Mouse (Mus musculus) CH12.LX (cell line): ENCODE measurements at regions not wholly inside any gene's neighbourhood (a gene's known extent, or its start where the extent isn't known, plus 50 kb on each side); places are given as distances from the start of the nearest gene placed in this dataset.

Experiments
- DNase-seq: peaks from one replicate; pipeline ENCODE4 v3.0.0-alpha.2; 2013; ENCODE audit errors: extremely low read depth
- H3K27ac ChIP-seq: 2 replicates; pipeline ENCODE4 v1.5.1; 2012; ENCODE audit warnings: low read depth, mild to moderate bottlenecking, control low read depth, moderate library complexity; ENCODE audit not compliant: insufficient read depth
- H3K27me3 ChIP-seq: replicated peaks from 2 replicates; pipeline ENCODE3; 2012; ENCODE audit warnings: inconsistent platforms
- H3K36me3 ChIP-seq, 2 experiments: replicated peaks in 1 of 2; 2 replicates each; pipeline versions ENCODE3 to v1.6.1; 2012; ENCODE audit warnings: inconsistent platforms in 1 of 2, low read length in 1 of 2, mild to moderate bottlenecking in 1 of 2, mixed read lengths in 1 of 2, moderate library complexity in 1 of 2; ENCODE audit not compliant: control insufficient read depth in 1 of 2, insufficient read depth in 1 of 2
- H3K4me1 ChIP-seq, 2 experiments: 2 replicates each; pipeline ENCODE4 v1.6.1; 2012; ENCODE audit warnings: inconsistent platforms in 1 of 2, moderate library complexity in 1 of 2; ENCODE audit not compliant: insufficient read depth in 2 of 2, control insufficient read depth in 1 of 2
- H3K4me2 ChIP-seq: 2 replicates; pipeline ENCODE4 v1.6.1; 2012; ENCODE audit warnings: low read depth, mild to moderate bottlenecking, control low read depth; ENCODE audit not compliant: poor library complexity, insufficient read depth, severe bottlenecking
- H3K4me3 ChIP-seq, 3 experiments: fragments of 150-350 bp in 1 of 3; sonication (generic) in 1 of 3; replicated peaks in 1 of 3; 2 replicates each; pipeline versions ENCODE3 to v1.5.1; 2011 to 2012; ENCODE audit warnings: low read depth in 2 of 3, low read length in 2 of 3, mild to moderate bottlenecking in 2 of 3, moderate library complexity in 2 of 3, control low read depth in 1 of 3, improper control_type of control experiment in 1 of 3, inconsistent platforms in 1 of 3, mixed read lengths in 1 of 3; ENCODE audit not compliant: poor library complexity in 1 of 3
- H3K79me2 ChIP-seq: replicated peaks from 2 replicates; pipeline ENCODE4 v1.6.1; 2012; ENCODE audit warnings: mild to moderate bottlenecking, moderate library complexity; ENCODE audit not compliant: control insufficient read depth, poor library complexity, insufficient read depth, severe bottlenecking; ENCODE audit errors: extremely low read depth
- H3K9ac ChIP-seq: 2 replicates; pipeline ENCODE4 v1.6.1; 2012; ENCODE audit warnings: low read depth, mild to moderate bottlenecking, control low read depth, moderate library complexity; ENCODE audit not compliant: insufficient read depth
- H3K9me3 ChIP-seq: replicated peaks from 2 replicates; pipeline ENCODE3; 2012; ENCODE audit warnings: low read length, inconsistent platforms, mixed read lengths
- BHLHE40 ChIP-seq: IDR thresholded peaks from 2 replicates; pipeline ENCODE4 v1.6.1; 2011; ENCODE audit warnings: mild to moderate bottlenecking, low read depth, low read length, improper control_type of control experiment
- CHD1 ChIP-seq: IDR thresholded peaks from 2 replicates; pipeline ENCODE4 v1.6.1; 2012; ENCODE audit warnings: low read depth, low read length, improper control_type of control experiment, inconsistent platforms
- CTCF ChIP-seq, 2 experiments: IDR thresholded peaks in 1 of 2; conservative IDR thresholded peaks in 1 of 2; 2 replicates each; pipeline ENCODE4 v1.5.1; 2011 to 2012; ENCODE audit warnings: low read depth in 2 of 2, low read length in 2 of 2, improper control_type of control experiment in 1 of 2, inconsistent platforms in 1 of 2, mild to moderate bottlenecking in 1 of 2, moderate library complexity in 1 of 2
- ELF1 ChIP-seq: IDR thresholded peaks from 2 replicates; pipeline ENCODE4 v1.6.1; 2014; ENCODE audit warnings: low read depth, mild to moderate bottlenecking, inconsistent platforms, low read length, improper control_type of control experiment
- IRF4 ChIP-seq: IDR thresholded peaks from 2 replicates; pipeline ENCODE4 v1.6.1; 2014; ENCODE audit warnings: low read depth, mild to moderate bottlenecking, inconsistent platforms, low read length, improper control_type of control experiment
- JUND ChIP-seq: conservative IDR thresholded peaks from 2 replicates; pipeline ENCODE4 v1.6.1; 2011; ENCODE audit warnings: low read depth, low read length, improper control_type of control experiment
- KAT2A ChIP-seq: IDR thresholded peaks from 2 replicates; pipeline ENCODE4 v1.6.1; 2012; ENCODE audit warnings: low read length, improper control_type of control experiment, inconsistent platforms; ENCODE audit not compliant: insufficient replicate concordance
- MAX ChIP-seq: IDR thresholded peaks from 2 replicates; pipeline ENCODE4 v1.6.1; 2011; ENCODE audit warnings: low read length, improper control_type of control experiment
- MAZ ChIP-seq: IDR thresholded peaks from 2 replicates; pipeline ENCODE4 v1.6.1; 2012; ENCODE audit warnings: low read depth, mild to moderate bottlenecking, inconsistent platforms, low read length, improper control_type of control experiment, moderate library complexity
- MEF2A ChIP-seq: IDR thresholded peaks from 2 replicates; pipeline ENCODE4 v1.6.1; 2014; ENCODE audit warnings: low read depth, mild to moderate bottlenecking, inconsistent platforms, low read length, improper control_type of control experiment, borderline replicate concordance
- MXI1 ChIP-seq: IDR thresholded peaks from 2 replicates; pipeline ENCODE4 v1.6.1; 2011; ENCODE audit warnings: mild to moderate bottlenecking, low read depth, low read length, improper control_type of control experiment
- MYC ChIP-seq: IDR thresholded peaks from 2 replicates; pipeline ENCODE4 v1.6.1; 2011; ENCODE audit warnings: low read depth, mild to moderate bottlenecking, improper control_type of control experiment, low read length
- NELFE ChIP-seq: IDR thresholded peaks from 2 replicates; pipeline ENCODE4 v1.6.1; 2011; ENCODE audit warnings: low read depth, low read length, improper control_type of control experiment
- NRF1 ChIP-seq: IDR thresholded peaks from 2 replicates; pipeline ENCODE4 v1.6.1; 2014; ENCODE audit warnings: low read depth, mild to moderate bottlenecking, inconsistent platforms, low read length, improper control_type of control experiment, moderate library complexity
- POLR2A ChIP-seq: IDR thresholded peaks from 2 replicates; pipeline ENCODE4 v1.6.1; 2011; ENCODE audit warnings: low read depth, mild to moderate bottlenecking, improper control_type of control experiment, low read length
- RAD21 ChIP-seq: IDR thresholded peaks from 2 replicates; pipeline ENCODE4 v1.6.1; 2011; ENCODE audit warnings: low read depth, mild to moderate bottlenecking, low read length, improper control_type of control experiment, moderate library complexity
- SIN3A ChIP-seq: IDR thresholded peaks from 2 replicates; pipeline ENCODE4 v1.6.1; 2012; ENCODE audit warnings: low read length, improper control_type of control experiment, inconsistent platforms
- SMC3 ChIP-seq: IDR thresholded peaks from 2 replicates; pipeline ENCODE4 v1.6.1; 2011; ENCODE audit warnings: low read depth, low read length, improper control_type of control experiment
- UBTF ChIP-seq: IDR thresholded peaks from 2 replicates; pipeline ENCODE4 v1.6.1; 2012; ENCODE audit warnings: low read depth, mild to moderate bottlenecking, inconsistent platforms, low read length, improper control_type of control experiment, moderate library complexity
- ZNF384 ChIP-seq: IDR thresholded peaks from 2 replicates; pipeline ENCODE4 v1.6.1; 2012; ENCODE audit warnings: low read depth, low read length, improper control_type of control experiment, inconsistent platforms
- dilution Hi-C: fragments of 300-500 bp; cut with MboI; formaldehyde crosslinking; loops from 2 replicates; pipeline ENCODE4 v1.14.3; 2020; ENCODE audit warnings: low sequenced_read_pairs; ENCODE audit not compliant: extremely low pct_unique_long_range_greater_than_20kb, extremely low pct_ligation_motif_present
- in situ Hi-C: fragments of 300-500 bp; cut with MboI; formaldehyde crosslinking; loops from 3 replicates; pipeline ENCODE4 v1.14.3; 2019; ENCODE audit warnings: low sequenced_read_pairs, low pct_ligation_motif_present, low pct_unique_long_range_greater_than_20kb, mixed read lengths

GRCm38 (mm10) chr11:45656260-45656659, 195.6 kb upstream of the Clint1 start:
- peaks cover 0 to 13% of the 10 kb centered on the region in 2 experiments; a peak in 2 of 4 replicates for H3K4me1 ChIP-seq
- no peak for TF ChIP-seq SIN3A
- TF ChIP-seq ZNF384, result peak; percentile 57; the same call in 1 of the 2 replicates
- TF ChIP-seq, all 38 proteins: peak for 1
- H3K27me3 ChIP-seq, result no peaks in the 10 kb centered on the region
- no peaks in the 10 kb centered on the region for H3K36me3 ChIP-seq
- H3K79me2 ChIP-seq, result no peaks in the 10 kb centered on the region
- no peak overlapping the region for H3K9ac ChIP-seq
- no peak overlapping the region for H3K4me2 ChIP-seq
- dilution Hi-C loops, result no loop called here
- no peak overlapping the region for H3K4me3 ChIP-seq
- no peak overlapping the region for H3K27ac ChIP-seq
- no peaks in the 10 kb centered on the region for H3K9me3 ChIP-seq
- in situ Hi-C loops, result no loop called here
- no peak for DNase-seq

GRCm38 (mm10) chr11:45670156-45670830, 181.6 kb upstream of the Clint1 start:
- H3K27ac ChIP-seq, result no peak overlapping the region
- no peak overlapping the region for H3K4me3 ChIP-seq
- DNase-seq, result no peak
- in situ Hi-C loops (no loop called here), dilution Hi-C loops (no loop called here)
- H3K4me2 ChIP-seq, result no peak overlapping the region
- H3K36me3 ChIP-seq, result no peaks in the 10 kb centered on the region
- TF ChIP-seq MAX (no peak), UBTF (no peak), POLR2A (no peak)
- H3K9ac ChIP-seq, result no peak overlapping the region
- no peaks in the 10 kb centered on the region for H3K9me3 ChIP-seq
- H3K27me3 ChIP-seq, result no peaks in the 10 kb centered on the region
- no peaks in the 10 kb centered on the region for H3K79me2 ChIP-seq
- H3K4me1 ChIP-seq, result no peaks in the 10 kb centered on the region

DNA sequence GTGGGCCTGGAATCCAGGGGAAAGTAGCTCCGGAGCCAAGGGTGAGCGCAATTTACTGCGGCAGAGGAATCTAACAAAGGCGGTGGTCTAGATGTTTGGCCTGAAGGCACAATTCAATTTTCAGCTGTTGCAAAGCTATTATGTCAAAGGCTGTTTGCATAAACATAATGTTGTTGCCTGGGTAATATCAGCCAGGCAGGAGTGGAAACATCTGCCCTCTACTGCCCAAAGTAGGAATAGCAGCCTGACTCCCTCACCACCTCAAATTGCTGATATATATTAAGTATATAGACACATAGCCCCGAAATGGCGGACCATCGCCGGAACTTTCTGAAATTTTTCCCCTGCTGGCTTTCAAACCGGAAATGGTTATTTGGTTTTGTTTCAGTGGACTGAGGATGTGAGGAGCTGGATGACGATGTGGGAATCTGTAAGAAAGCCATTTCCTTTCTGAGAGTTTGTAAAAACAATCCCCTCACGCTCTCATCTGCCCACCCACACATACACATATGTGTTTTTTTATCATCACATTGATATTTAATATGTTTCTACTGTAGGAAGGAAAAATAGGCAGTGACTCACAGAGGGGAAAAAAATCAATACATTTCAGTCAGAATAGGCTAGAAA, 173.1 kb upstream of the Clint1 start:
- Histone ChIP-seq H3K4me3 (no peak overlapping the region), H3K27me3 (no peaks in the 10 kb centered on the region), H3K9me3 (no peaks in the 10 kb centered on the region), H3K79me2 (no peaks in the 10 kb centered on the region), H3K27ac (no peak overlapping the region)
- in situ Hi-C loops, result no loop called here
- TF ChIP-seq RAD21 (peak; percentile 53), NRF1 (no peak), MAZ (no peak), BHLHE40 (no peak), CHD1 (no peak), UBTF (no peak), CTCF (conservative IDR thresholded peaks at IDR 0.05 in 1 of 2, IDR thresholded peaks at IDR 0.05 in 1 of 2; ENCODE audit: low read depth in 2 of 2, low read length in 2 of 2) (peak; percentile 82 to 99), MAX (no peak), SMC3 (peak; percentile 61), MYC (no peak), NELFE (0 out of 2 replicates have a peak, but pooled peaks have one; percentile 5), JUND (no peak), KAT2A (no peak), MEF2A (no peak), ZNF384 (no peak), MXI1 (no peak), ELF1 (0 out of 2 replicates have a peak, but pooled peaks have one; percentile 13), IRF4 (no peak)
- TF ChIP-seq, all 38 proteins: peak for 5
- dilution Hi-C loops, result no loop called here
- Histone ChIP-seq H3K36me3 (no peaks in the 10 kb centered on the region), H3K9ac (no peak overlapping the region), H3K4me1 (peaks cover 0 to 6% of the 10 kb centered on the region in 2 experiments; a peak in 2 of 4 replicates), H3K4me2 (peak overlapping the region; percentile 77)
- DNase-seq, result peak; percentile 84
